Mouse (Mus musculus) left cerebral cortex, postnatal 25 days (tissue): ENCODE data around the gene Cd300ld3. TPM values are rescaled to one million over a fixed set of nuclear protein-coding genes. Genes with fewer than 3 reads are reported as not detected.

ENCODE experiments used
- DNase-seq, 2 experiments: peaks; one replicate each; pipeline ENCODE4 v3.0.0; 2022; ENCODE audit warnings: low spot score in 2 of 2, mixed read lengths in 1 of 2
- intact Hi-C: fragments of 180-260 bp; cut with DNase I; formaldehyde crosslinking; loops from one replicate; pipeline ENCODE4 v1.15.1; 2025
- total RNA-seq, 2 experiments: library from RNA; stranded (reverse); gene quantifications; 2 replicates each; pipeline ENCODE4 v1.2.3; 2021

Gene Cd300ld3
- under 1 TPM in 1 of 2 experiments, not detected in 1; 0.60 TPM for total RNA-seq

GRCm38 (mm10) chr11:115048259-115048658 is at the start of gene Cd300ld3:
TSS of gene Cd300ld3 (minus strand) at chr11:115048409.
- intact Hi-C loops, result loop anchor here (10.0 kb wide), 1 partner anchor 173 kb away; no protein-coding TSS in a partner anchor

GRCm38 (mm10) chr11:115092140-115092539 is 43.9 kb upstream of the Cd300ld3 start:
- DNase-seq, result no peak
- intact Hi-C loops, result no loop called here

More at GRCm38 (mm10) chr11:115048259-115048658, at the start of gene Cd300ld3:
- DNase-seq, result no peak

GRCm38 (mm10) chr11:115091362-115091901 is 43.2 kb upstream of the Cd300ld3 start, which contains the start of gene Rab37:
TSS of gene Rab37 (plus strand) at chr11:115091431.
- DNase-seq, result no peak
- intact Hi-C loops, result no loop called here

- no peak for DNase-seq
- intact Hi-C loops, result no loop called here
These were observed 41.6 kb upstream of the Cd300ld3 start for GRCm38 (mm10) chr11:115089853-115090252.

- DNase-seq, result no peak
- intact Hi-C loops, result no loop called here
These were observed 38.0 kb upstream of the Cd300ld3 start for GRCm38 (mm10) chr11:115086213-115086612.

GRCm38 (mm10) chr11:115085064-115085463 is 36.9 kb upstream of the Cd300ld3 start:
- intact Hi-C loops, result no loop called here
- DNase-seq, result no peak

GRCm38 (mm10) chr11:115084595-115084994 is 36.4 kb upstream of the Cd300ld3 start:
- intact Hi-C loops, result loop anchor here (5.0 kb wide), 1 partner anchor 188 kb away; no protein-coding TSS in a partner anchor
- no peak for DNase-seq

- peak; percentile 77 to 79 for DNase-seq
- intact Hi-C loops, result loop anchor here (1.0 to 5.0 kb wide), 2 partner anchors 70 to 189 kb away; no protein-coding TSS in a partner anchor
These were observed 35.3 kb upstream of the Cd300ld3 start for GRCm38 (mm10) chr11:115083376-115084139.

GRCm38 (mm10) chr11:115082196-115082595 is 34.0 kb upstream of the Cd300ld3 start:
- DNase-seq, result no peak
- intact Hi-C loops, result loop anchor here (5.0 kb wide), 1 partner anchor 190 kb away; no protein-coding TSS in a partner anchor

- no peak for DNase-seq
- intact Hi-C loops, result loop anchor here (2.0 to 5.0 kb wide), 2 partner anchors 101 to 191 kb away; no protein-coding TSS in a partner anchor
These were observed 33.2 kb upstream of the Cd300ld3 start for GRCm38 (mm10) chr11:115081373-115081772.

GRCm38 (mm10) chr11:115080886-115081285 is 32.7 kb upstream of the Cd300ld3 start:
- peak; percentile 64 to 68 for DNase-seq
- intact Hi-C loops, result loop anchor here (2.0 to 5.0 kb wide), 2 partner anchors 102 to 191 kb away; no protein-coding TSS in a partner anchor

- intact Hi-C loops, result no loop called here
- DNase-seq, result no peak
These were observed 30.5 kb upstream of the Cd300ld3 start for GRCm38 (mm10) chr11:115078680-115079079.

GRCm38 (mm10) chr11:115077436-115077835 is 29.2 kb upstream of the Cd300ld3 start:
- no peak for DNase-seq
- intact Hi-C loops, result no loop called here

GRCm38 (mm10) chr11:115075859-115076258 is 27.6 kb upstream of the Cd300ld3 start:
- intact Hi-C loops, result no loop called here
- no peak for DNase-seq

- no peak for DNase-seq
- intact Hi-C loops, result no loop called here
These were observed 27.2 kb upstream of the Cd300ld3 start for GRCm38 (mm10) chr11:115075407-115075806.

GRCm38 (mm10) chr11:115073002-115073401 is 24.8 kb upstream of the Cd300ld3 start:
- peak in 1 of 2 experiments; percentile 55 for DNase-seq

GRCm38 (mm10) chr11:115071631-115072294 is 23.6 kb upstream of the Cd300ld3 start:
- DNase-seq, result peak in 1 of 2 experiments; percentile 8
- intact Hi-C loops, result no loop called here

More at GRCm38 (mm10) chr11:115073002-115073401, 24.8 kb upstream of the Cd300ld3 start:
- intact Hi-C loops, result no loop called here

- intact Hi-C loops, result no loop called here
- no peak for DNase-seq
These were observed 22.9 kb upstream of the Cd300ld3 start for GRCm38 (mm10) chr11:115071015-115071551.

GRCm38 (mm10) chr11:115066768-115067167 is 18.6 kb upstream of the Cd300ld3 start:
- DNase-seq, result no peak
- intact Hi-C loops, result no loop called here

GRCm38 (mm10) chr11:115062077-115062476 is 13.9 kb upstream of the Cd300ld3 start, which contains the start of gene Cd300e:
TSS of gene Cd300e (minus strand) at chr11:115062177.
- intact Hi-C loops, result no loop called here

More at GRCm38 (mm10) chr11:115062077-115062476, 13.9 kb upstream of the Cd300ld3 start, which contains the start of gene Cd300e:
- no peak for DNase-seq
